Mouse (Mus musculus) liver, embryonic 14.5 days (tissue): ENCODE measurements around the gene Gzmd. TPM values are rescaled to one million over a fixed set of nuclear protein-coding genes. Genes with fewer than 3 reads are reported as not detected.
"Not testable (repeated sequence)": the region's sequence is repeated elsewhere in the genome, so short reads cannot be mapped to it uniquely, and the experiment has no call there.

ENCODE experiments used
- ATAC-seq: fragments of 200-750 bp; cut with Nextera tagmentation; 2 replicates; pipeline ENCODE4 v1.8.0; 2017; ENCODE audit warnings: moderate number of reproducible peaks, mild to moderate bottlenecking, moderate library complexity; ENCODE audit not compliant: insufficient read depth
- DNase-seq, 3 experiments: peaks; one replicate each; pipeline ENCODE4 v3.0.0-alpha.2; 2012 to 2013; ENCODE audit warnings: low read depth in 3 of 3, low spot score in 3 of 3
- H3K27ac ChIP-seq: fragments of 300-500 bp; sonication (generic); 2 replicates; pipeline ENCODE4 v1.5.1; 2014; ENCODE audit warnings: moderate library complexity, mild to moderate bottlenecking, control low read depth, inconsistent platforms
- H3K27me3 ChIP-seq: fragments of 300-500 bp; sonication (generic); 2 replicates; pipeline ENCODE4 v1.6.1; 2014; ENCODE audit warnings: mild to moderate bottlenecking, low read length, moderate library complexity; ENCODE audit not compliant: control insufficient read depth, insufficient read depth
- H3K36me3 ChIP-seq: fragments of 300-500 bp; sonication (generic); replicated peaks from 2 replicates; pipeline ENCODE4 v1.6.1; 2014; ENCODE audit warnings: low read depth; ENCODE audit not compliant: control insufficient read depth, insufficient read depth
- H3K4me1 ChIP-seq, 2 experiments: fragments of 200-500 bp in 1 of 2; fragments of 300-500 bp in 1 of 2; sonication (generic) in 1 of 2; replicated peaks; 2 replicates each; pipeline ENCODE4 v1.6.1; 2012 to 2014; ENCODE audit warnings: antibody characterized with exemption in 1 of 2, inconsistent platforms in 1 of 2, low read length in 1 of 2; ENCODE audit not compliant: control insufficient read depth in 2 of 2, insufficient read depth in 2 of 2
- H3K4me2 ChIP-seq: fragments of 300-500 bp; sonication (generic); 2 replicates; pipeline ENCODE4 v1.6.1; 2014; ENCODE audit warnings: low read depth, mild to moderate bottlenecking, control low read depth, moderate library complexity
- H3K4me3 ChIP-seq, 2 experiments: fragments of 200-500 bp in 1 of 2; fragments of 300-500 bp in 1 of 2; sonication (generic) in 1 of 2; 2 replicates each; pipeline ENCODE4 v1.5.1; 2012 to 2014; ENCODE audit warnings: low read depth in 2 of 2, low read length in 2 of 2, mild to moderate bottlenecking in 2 of 2, control low read depth in 1 of 2, inconsistent platforms in 1 of 2, moderate library complexity in 1 of 2; ENCODE audit not compliant: insufficient read depth in 1 of 2
- H3K9ac ChIP-seq: fragments of 300-500 bp; sonication (generic); replicated peaks from 2 replicates; pipeline ENCODE4 v1.6.1; 2014; ENCODE audit warnings: mild to moderate bottlenecking, control low read depth, moderate library complexity
- H3K9me3 ChIP-seq: fragments of 300-500 bp; sonication (generic); 2 replicates; pipeline ENCODE4 v1.6.1; 2016; ENCODE audit warnings: low read length, mixed read lengths; ENCODE audit not compliant: control insufficient read depth
- CTCF ChIP-seq: IDR thresholded peaks from 2 replicates; pipeline ENCODE4 v1.5.1; 2016; ENCODE audit warnings: antibody characterized with exemption, low read depth, control low read depth
- EP300 ChIP-seq: IDR thresholded peaks from 2 replicates; pipeline ENCODE4 v1.6.1; 2016; ENCODE audit warnings: antibody characterized with exemption, low read depth
- WGBS: fragments of 180-500 bp; shearing (Covaris S2); extraction: QIAGEN DNeasy Blood & Tissue Kit; methylation state at CpG from one replicate; pipeline ENCODE4 v1.1.7; 2014; ENCODE audit not compliant: insufficient replicate concordance; 5-methylcytosine and 5-hydroxymethylcytosine counted together
- polyA plus RNA-seq, 2 experiments: library from polyadenylated mRNA; depleted of rRNA in 1 of 2; stranded (reverse) in 1 of 2; unstranded in 1 of 2; fragments of >200 nt; fragmentation: Nextera tagmentation in 1 of 2; extraction: Ambion mirVana in 1 of 2; gene quantifications; 2 replicates each; pipeline versions ENCODE4 v1.2.1 to v1.2.3; 2012 to 2014

The Gzmd gene
- polyA plus RNA-seq, 2 experiments: not detected

DNA sequence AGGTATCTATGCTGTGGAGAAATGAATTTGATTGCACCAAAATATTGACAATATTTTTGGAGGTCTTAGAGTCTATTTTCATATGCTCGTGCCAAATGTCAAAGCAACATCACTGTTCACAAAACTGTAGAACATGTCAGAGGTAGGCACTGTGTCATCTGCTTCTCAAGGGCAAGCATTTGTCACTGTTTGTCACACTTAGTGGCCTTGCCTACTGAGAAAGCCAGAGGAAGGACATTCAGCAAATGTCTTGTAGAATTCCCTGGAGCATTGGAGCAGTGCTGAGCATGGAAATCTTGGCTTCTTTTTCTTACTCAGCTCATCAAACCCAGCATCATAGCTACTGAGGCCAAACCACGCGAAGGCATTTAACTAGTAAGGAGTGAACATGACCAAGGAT lies 8.9 kb downstream of the Gzmd start:
- H3K36me3 ChIP-seq: no peaks in the 10 kb centered on the region
- H3K9ac ChIP-seq: no peak overlapping the region
- TF ChIP-seq EP300 (no peak), CTCF (no peak)
- H3K4me2 ChIP-seq: no peak overlapping the region
- no peaks in the 10 kb centered on the region for H3K4me1 ChIP-seq
- no peaks in the 10 kb centered on the region for H3K9me3 ChIP-seq
- no peak overlapping the region for H3K27ac ChIP-seq
- WGBS: 62% methylated on average over 3 of the region's 3 CpGs
- no peak for DNase-seq
- H3K4me3 ChIP-seq: no peak overlapping the region
- no peak for ATAC-seq
- H3K27me3 ChIP-seq: no peaks in the 10 kb centered on the region

DNA sequence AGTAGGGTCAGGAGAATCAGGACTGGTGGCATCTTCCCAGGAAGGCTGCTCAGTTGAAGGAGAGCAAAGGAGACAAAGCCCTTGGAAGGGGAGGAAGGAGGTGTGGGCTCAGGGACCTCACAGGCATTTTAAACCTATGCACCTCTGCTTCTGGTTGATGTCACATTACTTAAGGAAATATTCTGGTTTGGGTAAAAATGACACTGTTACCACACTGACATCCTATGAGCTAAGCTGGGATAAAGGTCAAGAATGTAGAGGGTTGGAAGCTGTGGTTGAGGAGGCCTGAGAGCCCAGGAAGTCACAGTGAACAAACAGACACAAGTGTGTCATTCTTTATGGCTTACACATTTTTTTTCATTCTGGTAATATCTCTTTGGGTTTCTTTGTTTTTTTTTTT lies 11.9 kb downstream of the Gzmd start, which contains the start of gene Gzme:
Gene Gzme (minus strand): TSS at position 101 of the 400 bp plus-strand sequence.
- H3K9ac ChIP-seq: no peak within 1 kb of the TSS
- no peaks in the 10 kb centered on the region for H3K9me3 ChIP-seq
- TF ChIP-seq EP300 (no peak), CTCF (no peak)
- no peaks in the 10 kb centered on the region for H3K27me3 ChIP-seq
- no peak within 1 kb of the TSS for H3K27ac ChIP-seq
- no peak within 1 kb of the TSS for H3K4me3 ChIP-seq
- ATAC-seq (no peak), DNase-seq (no peak)
- H3K4me1 ChIP-seq: no peaks in the 10 kb centered on the region
- H3K4me2 ChIP-seq: no peak within 1 kb of the TSS
- no peaks in the 10 kb centered on the region for H3K36me3 ChIP-seq

DNA sequence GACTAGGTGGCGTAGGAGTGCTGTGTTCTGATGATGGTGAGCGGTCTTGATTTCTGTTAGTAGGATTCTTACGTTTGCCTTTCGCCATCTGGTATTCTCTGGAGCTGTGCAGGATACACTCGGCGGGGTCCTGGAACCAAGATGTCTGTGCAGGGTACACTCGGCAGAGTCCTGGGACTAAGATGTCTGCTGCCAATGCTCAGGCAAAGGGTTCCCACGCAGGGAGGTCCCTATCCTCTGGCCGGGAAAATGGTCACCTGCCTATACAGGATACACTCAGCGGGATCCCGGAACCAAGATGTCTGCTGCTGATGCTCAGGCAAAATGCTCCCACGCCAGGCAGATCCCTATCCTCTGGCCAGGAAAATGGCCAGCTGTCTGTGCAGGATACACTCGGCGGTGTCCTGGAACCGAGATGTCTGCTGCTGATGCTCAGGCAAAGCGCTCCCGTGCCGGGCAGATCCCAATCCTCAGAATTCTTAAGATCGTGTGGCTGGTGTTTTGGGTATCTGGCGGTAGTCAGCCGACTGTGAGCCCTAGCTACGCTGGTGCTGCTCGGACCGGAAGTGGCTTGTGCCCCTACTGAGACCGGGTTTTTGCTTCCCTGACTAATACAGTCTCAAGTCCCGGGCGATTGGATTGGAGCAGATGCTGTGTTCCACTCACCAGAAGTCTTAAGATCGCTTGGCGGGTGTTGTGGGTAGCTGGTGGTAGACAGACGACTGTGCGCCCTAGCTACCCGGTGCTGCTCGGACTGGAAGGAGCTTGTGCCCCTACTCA lies 16.7 kb downstream of the Gzmd start:
- 69% methylated on average over 33 of the region's 33 CpGs for WGBS
- H3K4me3 ChIP-seq, ATAC-seq, DNase-seq, H3K36me3 ChIP-seq, H3K27me3 ChIP-seq, H3K4me1 ChIP-seq, H3K4me2 ChIP-seq, H3K27ac ChIP-seq, H3K9ac ChIP-seq, H3K9me3 ChIP-seq: not testable (repeated sequence)

DNA sequence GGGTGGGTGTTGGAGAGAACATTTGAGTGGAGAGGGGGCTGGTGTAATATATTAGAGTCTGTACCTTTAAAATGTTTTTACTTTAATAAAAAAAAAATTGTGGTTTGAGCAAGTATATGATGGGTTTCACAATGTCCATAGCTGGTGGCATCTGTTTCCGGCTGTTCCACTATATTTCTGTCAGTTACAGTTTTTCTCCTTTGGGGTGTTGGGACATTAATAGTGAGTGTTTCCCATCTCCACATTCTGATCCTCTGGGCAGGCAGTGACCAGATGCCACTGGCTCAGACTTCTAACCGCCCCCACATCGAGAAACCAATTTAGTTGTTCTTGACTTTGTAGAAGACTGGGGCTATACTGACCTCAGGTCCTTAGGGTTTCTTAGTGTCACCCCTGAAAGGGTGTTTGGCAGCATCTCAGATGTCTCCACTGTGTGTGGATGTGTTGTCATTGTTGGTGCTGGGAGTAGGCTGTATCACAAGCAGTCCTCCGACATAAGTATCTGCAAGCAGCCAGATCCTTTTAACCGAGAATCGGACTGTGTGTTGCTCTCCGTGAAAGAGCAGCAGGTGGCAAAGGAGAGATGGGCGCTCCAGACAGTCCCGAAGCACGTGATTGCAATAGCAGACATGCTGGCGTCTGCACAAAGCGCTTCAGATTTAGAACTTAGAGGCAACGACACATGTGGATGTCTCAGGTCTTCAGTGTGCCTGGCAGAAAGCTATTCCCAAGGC lies 26.8 kb downstream of the Gzmd start:
- WGBS: 64% methylated on average over 13 of the region's 13 CpGs
- H3K9me3 ChIP-seq: no peaks in the 10 kb centered on the region
- H3K4me3 ChIP-seq: no peak overlapping the region
- DNase-seq: no peak
- H3K36me3 ChIP-seq: no peaks in the 10 kb centered on the region
- no peak overlapping the region for H3K9ac ChIP-seq
- H3K4me2 ChIP-seq: no peak overlapping the region
- no peak for TF ChIP-seq CTCF
- no peak overlapping the region for H3K27ac ChIP-seq
- no peaks in the 10 kb centered on the region for H3K4me1 ChIP-seq
- no peak for ATAC-seq
- H3K27me3 ChIP-seq: no peaks in the 10 kb centered on the region

DNA sequence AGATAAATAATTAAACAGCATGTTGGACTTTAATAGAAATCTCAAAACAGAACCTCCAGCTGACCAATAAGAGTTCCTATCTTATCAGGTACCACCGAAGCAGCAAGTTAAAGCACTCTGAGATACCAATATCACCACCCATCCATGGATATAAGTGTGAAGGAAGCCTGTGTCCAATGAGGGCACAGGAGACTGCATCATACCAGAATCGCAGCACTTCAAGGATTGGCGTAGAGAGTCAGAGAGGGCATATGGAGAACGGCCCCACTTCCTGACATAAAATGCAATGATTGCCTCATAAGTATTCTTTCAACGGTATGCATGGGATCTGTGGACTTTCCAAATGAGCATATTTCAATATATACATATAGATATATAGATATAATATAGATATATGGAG lies 27.4 kb downstream of the Gzmd start:
- ATAC-seq: no peak
- no peak for DNase-seq

More for the DNA sequence above, 27.4 kb downstream of the Gzmd start:
- 56% methylated on average over 5 of the region's 5 CpGs for WGBS
- H3K27me3 ChIP-seq: no peaks in the 10 kb centered on the region
- no peak overlapping the region for H3K4me2 ChIP-seq
- no peaks in the 10 kb centered on the region for H3K9me3 ChIP-seq
- H3K9ac ChIP-seq: no peak overlapping the region
- no peak overlapping the region for H3K4me3 ChIP-seq
- TF ChIP-seq EP300: no peak
- no peak for TF ChIP-seq CTCF
- no peak overlapping the region for H3K27ac ChIP-seq
- no peaks in the 10 kb centered on the region for H3K36me3 ChIP-seq
- H3K4me1 ChIP-seq: no peaks in the 10 kb centered on the region
